Mouse (Mus musculus) embryonic stem cell, embryonic (primary cell): Measurements from ENCODE around the gene Batf3.

ENCODE experiments used
- CTCF ChIA-PET, 4 experiments: fragments of 300-600 bp in 2 of 4; fragments of 350-600 bp in 2 of 4; sonication (Branson Sonifier 250); formaldehyde crosslinking; loops; one replicate each; lab custom pipeline; 2022; ENCODE audit warnings: inconsistent platforms in 2 of 4; lab: Charles Lee
- POLR2A ChIA-PET, 4 experiments: fragments of 300-600 bp in 2 of 4; fragments of 350-600 bp in 2 of 4; sonication (Branson Sonifier 250); formaldehyde crosslinking; loops; one replicate each; lab custom pipeline; 2022; ENCODE audit warnings: antibody characterized with exemption in 4 of 4, inconsistent platforms in 1 of 4; lab: Charles Lee

Batf3 gene

DNA sequence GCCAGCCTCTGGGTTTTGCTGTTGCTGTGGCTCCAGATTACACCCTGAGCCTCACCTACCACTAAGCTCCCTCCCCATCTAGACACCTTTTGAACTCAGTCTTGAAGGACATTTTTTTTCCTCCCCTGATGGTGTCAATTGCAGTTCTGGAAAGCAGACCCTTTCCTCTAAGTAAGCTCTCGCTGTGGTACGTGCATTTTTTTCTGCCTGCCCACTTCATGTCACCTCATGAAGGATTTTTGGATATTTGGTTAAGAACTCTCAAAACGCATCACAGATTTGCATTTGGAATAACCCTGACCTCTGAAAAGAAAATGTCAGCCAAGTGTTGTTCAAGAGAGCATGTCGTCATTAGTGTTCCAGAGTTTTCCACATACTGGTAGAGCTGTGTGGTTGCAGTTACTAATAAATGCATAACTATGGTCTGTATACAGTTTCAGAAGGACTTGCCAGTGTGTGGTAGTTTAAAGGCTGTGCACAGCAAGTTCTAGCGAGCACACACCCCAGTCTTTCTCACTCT lies 2.2 kb downstream of the Batf3 start:
- POLR2A ChIA-PET: interaction anchor here in 2 of 4 experiments (0.6 to 1.0 kb wide), 2 partner anchors 12 to 90 kb away, joined by 3 to 5 read pairs; no protein-coding TSS in a partner anchor

GRCm38 (mm10) chr1:191102730-191103370 lies 5.2 kb downstream of the Batf3 start:
- ChIA-PET CTCF (interaction anchor here in 1 of 4 experiments (0.5 to 0.6 kb wide), 2 partner anchors 266 to 1497 kb away, joined by 3 to 4 read pairs; no protein-coding TSS in a partner anchor), POLR2A (no interaction called here)

More for the DNA sequence above, 2.2 kb downstream of the Batf3 start:
- CTCF ChIA-PET: interaction anchor here in 2 of 4 experiments (1.0 to 1.6 kb wide), 2 partner anchors 26 to 155 kb away, joined by 4 read pairs; no protein-coding TSS in a partner anchor

- POLR2A ChIA-PET: no interaction called here
Measured at GRCm38 (mm10) chr1:191105246-191105645, 7.6 kb downstream of the Batf3 start.

DNA sequence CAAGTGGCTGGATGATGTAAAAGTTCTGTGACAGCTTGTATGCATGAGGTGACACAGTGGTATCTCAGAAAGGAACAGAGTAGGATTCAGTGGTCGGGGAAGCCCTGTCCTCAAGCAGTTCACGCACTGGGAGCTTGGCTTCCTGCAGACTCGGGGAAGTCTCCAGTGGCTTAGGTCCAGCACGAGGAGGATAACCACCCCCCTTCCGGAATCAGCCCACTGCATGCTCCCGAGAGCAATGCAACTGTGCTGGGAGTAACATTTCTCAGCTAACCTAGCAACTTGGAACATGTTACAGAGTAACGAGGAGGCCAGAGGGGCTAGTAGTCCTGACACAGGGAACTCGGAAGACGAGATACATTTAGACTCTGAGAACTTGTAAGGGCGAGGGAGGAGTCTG lies 9.7 kb downstream of the Batf3 start:
- POLR2A ChIA-PET: interaction anchor here in 2 of 4 experiments (0.5 to 0.8 kb wide), 2 partner anchors 20 to 188 kb away, joined by 3 to 4 read pairs; no protein-coding TSS in a partner anchor
- CTCF ChIA-PET: interaction anchor here in 1 of 4 experiments (1.6 kb wide), 1 partner anchor 181 kb away, joined by 8 read pairs; no protein-coding TSS in a partner anchor

More at GRCm38 (mm10) chr1:191105246-191105645, 7.6 kb downstream of the Batf3 start:
- CTCF ChIA-PET: interaction anchor here in 1 of 4 experiments (0.5 kb wide), 1 partner anchor 612 kb away, joined by 3 read pairs; the partner anchor contains the start of gene Lpgat1

- POLR2A ChIA-PET: no interaction called here
- CTCF ChIA-PET: interaction anchor here in 1 of 4 experiments (1.6 kb wide), 1 partner anchor 16 kb away, joined by 3 read pairs; no protein-coding TSS in a partner anchor
Measured at GRCm38 (mm10) chr1:191109907-191110306, 12.3 kb downstream of the Batf3 start.

- ChIA-PET CTCF (interaction anchor here in 1 of 4 experiments (1.0 kb wide), 1 partner anchor 15 kb away, joined by 3 read pairs; no protein-coding TSS in a partner anchor), POLR2A (no interaction called here)
Measured at GRCm38 (mm10) chr1:191111146-191111545, 13.5 kb downstream of the Batf3 start.

DNA sequence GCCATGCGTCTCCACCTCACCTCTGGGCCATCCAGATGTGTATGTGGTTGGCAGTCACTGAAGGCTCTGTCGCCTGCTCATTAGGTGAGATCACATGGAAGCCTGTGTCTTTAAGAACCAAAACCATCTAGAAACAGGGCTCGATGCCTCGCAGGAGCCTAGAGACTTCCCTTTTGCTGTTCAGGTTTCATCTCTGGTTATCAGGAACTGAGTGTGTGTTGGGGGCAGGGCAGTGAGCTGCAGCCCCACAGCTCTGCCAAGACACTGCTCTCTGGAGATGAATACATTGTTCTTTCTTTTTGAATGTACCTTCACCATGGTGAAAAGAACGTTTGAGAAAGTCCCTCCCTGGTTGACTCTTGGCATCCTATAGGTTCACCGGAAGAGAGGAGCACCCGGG lies 17.2 kb downstream of the Batf3 start:
- ChIA-PET POLR2A (no interaction called here), CTCF (no interaction called here)

DNA sequence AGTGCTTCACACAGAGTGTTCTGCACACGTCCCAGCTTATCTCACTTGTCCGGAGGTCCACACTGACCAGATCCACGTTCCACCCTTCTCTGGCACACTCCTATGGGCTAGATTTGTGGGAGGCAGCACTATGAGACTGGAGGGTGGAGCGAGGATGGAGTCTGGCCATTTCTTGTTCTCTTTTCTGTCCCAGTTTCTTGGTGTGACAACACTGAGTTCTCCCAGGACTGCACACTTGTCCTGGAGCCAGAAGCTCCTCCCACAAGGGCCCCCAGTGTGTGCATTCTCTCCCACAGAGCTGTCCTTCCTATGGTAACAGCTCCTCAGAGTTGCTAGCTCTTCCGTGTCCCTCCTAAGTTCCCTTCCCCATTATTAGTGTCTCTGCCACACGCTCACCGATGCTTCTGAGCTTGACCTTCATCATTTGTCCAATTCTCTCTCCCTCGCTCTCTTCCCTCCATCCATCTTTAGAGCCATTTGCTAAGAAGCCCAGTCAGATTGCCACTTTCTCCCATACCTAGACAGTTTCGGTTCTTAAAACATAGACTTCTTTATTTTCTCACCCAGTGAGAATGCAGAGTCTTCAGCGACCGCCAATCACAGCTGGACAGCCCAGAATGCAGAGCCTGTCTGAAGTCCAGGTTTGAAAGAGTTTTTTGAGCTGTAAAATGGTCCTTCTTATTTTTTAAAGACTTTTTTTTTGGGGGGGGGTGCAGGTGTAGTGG lies 18.0 kb downstream of the Batf3 start:
- POLR2A ChIA-PET: interaction anchor here in 2 of 4 experiments (0.6 to 1.3 kb wide), 2 partner anchors 31 to 93 kb away, joined by 3 read pairs; no protein-coding TSS in a partner anchor
- CTCF ChIA-PET: interaction anchor here in 2 of 4 experiments (0.7 to 1.3 kb wide), 3 partner anchors 10 to 173 kb away, joined by 3 to 4 read pairs (median 3); no protein-coding TSS in a partner anchor

DNA sequence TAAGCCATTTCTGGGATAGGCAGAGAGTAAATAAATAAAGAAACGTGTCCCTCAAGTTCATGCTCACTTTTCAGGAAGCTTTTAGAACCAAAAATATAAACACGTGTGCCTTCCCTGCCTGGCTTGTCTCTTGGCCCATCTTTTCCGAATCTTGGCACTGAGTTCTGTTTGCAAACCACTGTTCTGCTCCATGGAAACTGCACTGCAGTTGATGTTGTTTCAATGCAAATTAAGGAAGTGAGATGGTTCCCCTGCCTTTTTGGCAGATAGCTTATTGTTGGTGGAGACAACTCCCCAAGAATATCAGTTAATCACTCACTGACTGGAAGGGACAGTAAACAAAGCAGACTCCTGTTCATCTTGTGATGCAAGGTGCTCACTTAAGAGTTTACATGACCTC lies 25.1 kb downstream of the Batf3 start:
- POLR2A ChIA-PET: interaction anchor here in 2 of 4 experiments (0.7 to 0.9 kb wide), 3 partner anchors 10 to 409 kb away, joined by 3 read pairs; no protein-coding TSS in a partner anchor
- CTCF ChIA-PET: interaction anchor here in 1 of 4 experiments (0.6 kb wide), 1 partner anchor 183 kb away, joined by 6 read pairs; no protein-coding TSS in a partner anchor

GRCm38 (mm10) chr1:191123696-191124095 lies 26.0 kb downstream of the Batf3 start:
- CTCF ChIA-PET: no interaction called here
- POLR2A ChIA-PET: interaction anchor here in 1 of 4 experiments (0.7 kb wide), 1 partner anchor 10 kb away, joined by 3 read pairs; no protein-coding TSS in a partner anchor

DNA sequence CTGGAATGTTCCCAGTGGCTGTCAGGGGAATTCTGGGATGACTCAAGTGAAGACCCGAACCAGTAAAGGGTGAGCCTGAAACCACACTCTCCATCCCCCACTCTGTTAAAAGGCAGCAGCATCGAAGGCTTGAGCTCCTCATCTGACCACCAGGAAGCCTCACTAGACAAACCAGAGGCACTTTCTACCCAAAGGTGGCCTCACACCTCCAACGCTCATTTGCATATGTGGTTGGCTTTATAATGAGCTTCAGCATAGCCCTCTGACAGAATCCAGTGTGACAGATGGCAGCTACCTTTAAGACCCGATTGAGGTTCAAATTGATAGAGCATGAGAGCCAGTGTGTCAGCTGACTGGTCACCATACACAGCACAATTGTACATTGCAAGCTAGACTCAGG lies 26.6 kb downstream of the Batf3 start:
- CTCF ChIA-PET: interaction anchor here in 3 of 4 experiments (0.6 to 1.9 kb wide), 4 partner anchors 62 to 481 kb away, joined by 3 to 6 read pairs (median 4); no protein-coding TSS in a partner anchor
- POLR2A ChIA-PET: interaction anchor here in 1 of 4 experiments (0.7 kb wide), 2 partner anchors 64 to 820 kb away, joined by 4 to 6 read pairs; no protein-coding TSS in a partner anchor

DNA sequence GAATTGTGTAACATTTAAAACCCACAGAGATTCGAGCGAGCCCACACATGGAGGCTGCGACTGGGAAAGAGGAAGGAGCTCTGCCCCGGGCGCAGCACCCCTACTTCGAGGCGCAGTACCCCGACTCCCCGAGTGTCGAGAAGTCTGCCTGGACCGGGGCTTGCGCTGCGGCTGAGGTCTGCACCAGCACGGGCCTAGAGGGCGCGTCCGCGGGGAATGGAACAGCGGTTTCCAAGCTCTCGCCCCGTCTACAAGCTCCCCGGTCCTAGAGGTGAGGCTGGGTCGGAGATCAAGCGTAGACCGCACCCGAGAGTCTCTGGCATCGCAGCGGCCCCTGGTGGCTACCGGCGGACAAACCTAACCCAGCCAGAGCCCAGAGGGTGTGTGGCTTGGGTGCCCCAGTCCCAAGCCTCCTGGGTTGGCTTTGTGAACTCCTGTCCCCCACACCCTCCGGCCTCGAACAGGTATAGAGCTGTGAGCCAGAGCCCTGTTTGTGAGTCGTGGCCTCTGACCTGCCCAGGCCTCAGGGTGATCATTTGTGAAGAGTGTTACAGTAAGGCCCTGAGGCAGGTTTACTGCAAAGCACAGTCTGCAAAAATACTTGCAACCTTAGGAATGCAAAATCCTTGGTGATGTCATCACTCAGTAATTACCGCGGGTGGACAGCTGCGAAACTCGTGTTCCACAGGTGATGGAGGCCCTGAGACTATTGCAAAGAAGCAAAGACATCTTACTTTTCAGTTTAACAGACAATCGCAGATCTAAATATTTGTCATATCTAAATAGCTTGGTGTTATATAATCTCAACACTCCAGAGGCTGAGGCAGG lies 28.4 kb downstream of the Batf3 start:
- ChIA-PET POLR2A (interaction anchor here in 2 of 4 experiments (0.7 to 1.6 kb wide), 8 partner anchors 10 to 272 kb away, joined by 3 to 9 read pairs (median 4); partner anchors contain the start of gene Flvcr1 (in 1 of the 2)), CTCF (interaction anchor here (0.6 to 1.9 kb wide), 46 partner anchors 8 to 1393 kb away, joined by 3 to 9 read pairs (median 4); no protein-coding TSS in a partner anchor)

- POLR2A ChIA-PET: interaction anchor here in 2 of 4 experiments (0.6 to 2.2 kb wide), 3 partner anchors 28 to 181 kb away, joined by 4 to 7 read pairs (median 4); no protein-coding TSS in a partner anchor
Measured at GRCm38 (mm10) chr1:191131692-191132091, 34.0 kb downstream of the Batf3 start.

GRCm38 (mm10) chr1:191132240-191132639 lies 34.6 kb downstream of the Batf3 start:
- CTCF ChIA-PET: interaction anchor here in 1 of 4 experiments (0.7 kb wide), 1 partner anchor 36 kb away, joined by 3 read pairs; no protein-coding TSS in a partner anchor
- POLR2A ChIA-PET: interaction anchor here in 2 of 4 experiments (0.6 to 2.2 kb wide), 4 partner anchors 28 to 225 kb away, joined by 3 to 7 read pairs (median 4); no protein-coding TSS in a partner anchor

More at GRCm38 (mm10) chr1:191131692-191132091, 34.0 kb downstream of the Batf3 start:
- CTCF ChIA-PET: interaction anchor here in 1 of 4 experiments (0.5 kb wide), 1 partner anchor 170 kb away, joined by 5 read pairs; no protein-coding TSS in a partner anchor

DNA sequence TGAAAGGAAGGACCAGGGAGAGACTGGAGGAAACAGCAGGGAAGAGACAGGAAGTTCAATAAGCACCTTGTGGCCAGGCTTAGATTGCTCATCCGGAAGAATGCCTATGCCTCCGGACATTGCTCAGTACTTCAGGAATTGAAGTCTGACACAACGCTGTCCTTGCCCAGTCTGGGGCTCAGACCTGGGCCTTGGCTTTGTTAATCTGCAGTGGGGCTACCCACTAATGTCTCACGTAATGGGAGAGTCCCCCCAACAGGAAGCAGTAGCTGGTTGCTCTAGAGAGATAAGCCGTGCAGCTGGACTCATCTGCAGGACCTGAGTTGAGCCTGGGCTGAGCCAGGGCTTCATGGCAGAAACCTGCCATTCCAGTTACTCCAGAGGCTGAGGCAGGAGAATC lies 35.3 kb downstream of the Batf3 start:
- POLR2A ChIA-PET: interaction anchor here in 2 of 4 experiments (0.6 to 1.7 kb wide), 2 partner anchors 53 to 225 kb away, joined by 3 read pairs; no protein-coding TSS in a partner anchor
- CTCF ChIA-PET: no interaction called here

DNA sequence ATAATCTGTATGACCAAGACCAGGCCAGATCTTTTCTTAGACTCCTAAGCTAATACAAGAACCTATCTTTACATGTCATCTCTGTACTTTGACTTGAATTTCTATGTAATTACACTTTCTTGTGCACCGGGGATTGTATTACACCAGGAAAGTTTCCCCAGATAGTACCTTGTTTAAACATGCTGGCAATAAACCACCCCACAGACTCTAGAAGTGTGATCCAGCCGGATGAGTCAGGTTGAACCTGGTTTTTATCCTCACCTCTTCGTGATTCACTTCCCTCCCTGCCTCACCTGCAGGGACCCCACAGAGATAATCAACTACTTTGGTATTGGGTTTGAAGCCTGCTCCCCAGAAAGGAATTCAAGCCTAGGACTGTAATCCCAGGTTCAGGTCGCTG lies 37.8 kb downstream of the Batf3 start:
- POLR2A ChIA-PET: interaction anchor here in 1 of 4 experiments (0.7 kb wide), 2 partner anchors 127 to 262 kb away, joined by 5 to 7 read pairs; no protein-coding TSS in a partner anchor

More for the DNA sequence above, 37.8 kb downstream of the Batf3 start:
- CTCF ChIA-PET: interaction anchor here in 1 of 4 experiments (1.2 kb wide), 2 partner anchors 10 to 18 kb away, joined by 3 to 4 read pairs; no protein-coding TSS in a partner anchor
